Mouse (Mus musculus) ES-Bruce4 (cell line): ENCODE data around the gene Gfi1.

Experiments
- CTCF ChIP-seq: IDR thresholded peaks from one replicate; pipeline ENCODE4 v1.8.1; 2011; ENCODE audit warnings: low read depth, low read length
- EP300 ChIP-seq: IDR thresholded peaks from 2 replicates; pipeline ENCODE4 v1.6.1; 2011; ENCODE audit warnings: low read depth, low read length; ENCODE audit not compliant: insufficient read depth
- POLR2A ChIP-seq: IDR thresholded peaks from one replicate; pipeline ENCODE4 v1.8.1; 2011; ENCODE audit warnings: low read length; ENCODE audit not compliant: insufficient read depth

DNA sequence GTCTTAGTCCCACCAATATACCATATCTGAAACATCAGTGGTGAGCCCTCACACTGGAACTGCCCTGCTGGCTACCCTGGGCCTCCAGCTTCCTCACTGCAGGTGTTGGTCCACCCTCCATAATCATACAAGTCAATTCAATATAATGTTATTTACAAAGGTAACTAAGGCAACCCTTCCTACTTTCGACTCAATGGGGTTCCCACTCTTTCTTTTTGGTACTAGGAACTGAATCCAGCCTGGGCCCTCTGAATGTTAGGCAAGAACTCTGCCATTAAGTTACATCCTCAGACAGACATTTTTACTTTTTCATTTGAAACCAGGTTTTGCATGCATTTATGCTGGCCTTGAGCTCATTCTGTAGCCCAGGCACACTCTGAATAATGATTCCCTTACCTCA is 19.6 kb downstream of the Gfi1 start:
- TF ChIP-seq CTCF (no peak), POLR2A (no peak), EP300 (no peak)
